Mouse (Mus musculus) layer of hippocampus, postnatal 25 days (tissue): ENCODE results near the gene Fam228b. TPM values are rescaled to one million over a fixed set of nuclear protein-coding genes. Genes with fewer than 3 reads are reported as not detected.
"Not testable (repeated sequence)": the region's sequence is repeated elsewhere in the genome, so short reads cannot be mapped to it uniquely, and the experiment has no call there.

ENCODE experiments used
- DNase-seq, 2 experiments: peaks; one replicate each; pipeline ENCODE4 v3.0.0; 2022; ENCODE audit warnings: mixed read lengths in 2 of 2, low spot score in 1 of 2; ENCODE audit errors: extremely low spot score in 1 of 2
- total RNA-seq, 2 experiments: library from RNA; stranded (reverse); gene quantifications; 2 replicates each; pipeline ENCODE4 v1.2.3; 2021

Gene Fam228b
- total RNA-seq, result 10 to 100 TPM; 21.4 to 31.4 TPM

DNA sequence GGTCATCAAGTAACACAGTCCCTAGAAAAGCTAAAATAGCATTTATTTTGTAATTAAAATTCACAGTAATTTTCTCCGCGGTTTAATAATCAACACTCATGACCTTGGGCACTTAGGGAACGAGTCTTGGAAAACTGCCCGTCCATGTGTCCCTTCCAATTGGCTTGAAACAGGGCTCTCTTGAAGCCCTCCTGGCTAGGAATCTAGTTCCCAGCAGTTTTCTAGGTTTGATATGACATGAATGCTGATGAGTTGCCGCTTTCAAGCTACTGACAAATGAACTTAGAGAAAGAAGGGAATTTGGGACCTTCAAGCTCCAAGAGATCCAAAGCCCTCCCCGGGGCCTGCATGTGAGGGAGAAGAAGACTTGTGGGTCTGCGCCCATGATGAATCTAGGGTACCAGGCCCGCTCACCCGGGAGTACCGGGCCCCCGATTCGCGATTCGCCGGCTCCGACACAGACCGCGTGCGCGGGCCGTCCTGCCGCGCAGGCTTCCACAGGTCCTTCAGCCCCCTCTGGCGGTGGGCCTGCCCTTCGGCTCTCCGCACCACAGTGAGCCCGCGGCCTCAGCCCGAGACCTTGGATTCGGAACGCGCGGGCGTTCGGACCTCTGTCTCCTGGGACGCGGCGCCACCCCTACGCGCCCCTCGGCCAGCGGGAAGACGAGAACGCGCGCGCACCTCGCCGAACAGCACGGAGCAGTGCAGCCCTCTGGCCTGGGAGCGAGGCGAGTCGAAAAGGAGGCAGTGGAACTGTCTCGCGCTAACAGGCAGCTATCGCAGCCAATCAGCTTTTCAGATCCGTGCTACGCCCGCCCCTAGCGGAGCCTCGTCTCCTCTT is at the start of gene Fam228b, which contains the start of gene Pfn4:
Gene Fam228b, minus strand, starts transcription at position 776 of the 841 bp plus-strand sequence.
Gene Pfn4, plus strand, starts transcription at position 531 of the 841 bp plus-strand sequence.
- DNase-seq, result peak; percentile 99

DNA sequence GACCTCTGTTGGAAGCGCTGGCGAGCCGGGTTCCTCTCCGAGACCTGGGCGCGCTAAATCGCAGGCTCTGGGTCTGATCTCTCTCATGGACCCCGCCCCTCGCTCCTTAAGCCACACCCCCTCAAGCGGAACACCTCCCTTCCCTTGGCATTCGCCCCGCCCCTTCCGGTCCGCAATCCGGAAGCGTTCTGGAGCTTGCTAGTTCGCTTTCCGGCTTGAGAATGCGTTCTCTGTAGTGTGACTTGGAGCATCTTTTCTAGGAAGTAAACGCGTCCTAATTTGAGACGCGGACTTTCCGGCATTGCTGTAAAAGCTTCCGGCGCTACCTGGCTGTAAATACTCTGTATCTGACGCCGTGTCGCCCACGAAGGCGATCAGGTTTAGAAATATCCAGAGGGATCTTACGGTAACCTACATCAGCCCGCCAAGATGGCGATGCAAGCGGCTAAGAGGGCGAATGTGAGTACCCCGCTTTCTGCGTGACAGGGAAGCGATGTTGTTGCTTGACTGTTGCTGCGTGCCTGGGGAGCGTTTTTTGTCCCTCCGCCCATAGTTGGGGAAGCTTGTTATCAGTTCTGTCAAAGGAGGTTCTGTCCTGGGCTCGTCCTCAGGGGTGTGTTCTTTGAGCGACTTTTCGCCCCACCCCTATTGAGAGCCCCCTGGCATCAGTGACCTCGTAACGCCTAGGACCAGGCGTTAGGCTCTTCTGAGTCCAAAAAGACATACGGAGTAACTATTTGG is 48.5 kb upstream of the Fam228b start, which contains the start of gene Sf3b6:
Gene Sf3b6, plus strand, starts transcription at position 184 of the 741 bp plus-strand sequence.
- peak; percentile 86 to 94 for DNase-seq

DNA sequence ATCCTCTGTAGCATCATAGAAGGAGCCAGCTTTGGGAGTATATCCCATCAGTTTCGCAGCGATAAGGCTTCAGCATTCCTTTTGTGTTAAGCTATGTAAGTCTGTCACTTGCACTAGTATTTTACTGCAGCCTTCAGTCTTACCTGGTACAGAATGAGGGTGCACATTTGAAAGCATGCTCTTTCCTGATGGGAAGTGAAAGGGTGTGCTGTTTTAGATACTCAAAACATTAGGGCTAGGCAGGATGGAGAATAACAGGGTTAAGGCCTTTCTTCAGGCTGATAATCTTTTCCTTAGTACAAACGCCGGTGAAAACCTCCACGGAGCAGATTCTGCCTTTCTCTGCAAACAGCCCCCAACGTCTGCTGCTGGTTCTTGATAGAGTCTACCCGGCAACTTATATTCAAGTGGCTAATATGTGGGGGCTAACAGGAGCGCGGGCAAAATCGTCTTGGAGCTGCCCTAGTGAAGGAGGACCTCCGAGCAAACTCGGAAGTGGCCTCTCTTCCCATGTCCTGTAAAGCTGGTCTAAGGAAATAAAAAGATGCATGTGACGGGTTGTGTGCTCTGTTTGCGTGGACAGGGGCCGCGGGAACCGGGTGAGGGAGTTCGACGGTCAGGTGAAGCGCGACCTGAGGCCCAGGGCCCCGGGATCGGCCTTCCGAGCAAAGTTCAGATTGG is 47.8 kb upstream of the Fam228b start:
- no peak for DNase-seq

- no peak for DNase-seq
Measured at GRCm38 (mm10) chr12:4813636-4814035, 44.6 kb upstream of the Fam228b start.

DNA sequence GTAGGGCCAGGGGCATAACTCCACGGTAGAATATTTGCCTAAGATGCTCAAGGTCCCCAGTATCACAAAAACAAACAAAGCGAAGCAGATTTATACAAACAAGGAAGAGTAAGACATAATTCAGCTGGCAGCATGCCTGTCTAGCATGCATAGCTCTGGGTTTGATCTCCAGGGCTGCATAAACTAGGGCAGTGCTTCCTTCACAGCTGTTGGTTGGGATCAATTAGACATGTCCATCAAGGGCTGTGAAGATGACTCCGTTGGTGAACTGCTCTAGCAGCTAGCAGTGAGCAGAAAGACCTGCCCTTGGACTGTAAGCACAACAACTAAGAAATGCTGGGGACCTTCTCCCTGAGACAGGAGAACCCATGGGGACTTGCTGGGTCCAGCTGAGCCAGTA is 42.6 kb upstream of the Fam228b start:
- no peak for DNase-seq

- no peak for DNase-seq
Measured at GRCm38 (mm10) chr12:4811036-4811435, 42.0 kb upstream of the Fam228b start.

GRCm38 (mm10) chr12:4797471-4797870 is 28.4 kb upstream of the Fam228b start:
- DNase-seq, result not testable (repeated sequence)

DNA sequence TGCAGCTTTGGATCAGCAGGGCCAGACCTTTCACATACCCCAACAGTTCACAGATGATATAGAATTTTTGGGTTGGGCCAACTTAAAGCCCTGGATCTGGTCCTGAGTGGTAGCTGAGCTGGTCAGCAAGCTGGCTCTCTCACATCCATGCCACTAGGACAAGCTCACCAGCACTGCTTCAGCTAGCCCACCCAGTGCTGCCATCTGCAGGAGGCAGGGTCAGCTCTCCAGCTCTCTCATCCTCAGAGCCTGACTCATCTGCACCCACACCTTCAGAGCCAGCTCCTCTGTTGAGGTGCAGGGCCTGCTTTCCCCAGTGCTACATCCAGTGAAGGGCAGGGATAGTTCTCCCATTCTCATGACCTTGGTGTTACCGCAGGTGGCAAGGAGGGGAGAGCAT is 24.7 kb upstream of the Fam228b start:
- DNase-seq, result peak in 1 of 2 experiments; percentile 36

GRCm38 (mm10) chr12:4788128-4788527 is 19.1 kb upstream of the Fam228b start:
- DNase-seq, result not testable (repeated sequence)

DNA sequence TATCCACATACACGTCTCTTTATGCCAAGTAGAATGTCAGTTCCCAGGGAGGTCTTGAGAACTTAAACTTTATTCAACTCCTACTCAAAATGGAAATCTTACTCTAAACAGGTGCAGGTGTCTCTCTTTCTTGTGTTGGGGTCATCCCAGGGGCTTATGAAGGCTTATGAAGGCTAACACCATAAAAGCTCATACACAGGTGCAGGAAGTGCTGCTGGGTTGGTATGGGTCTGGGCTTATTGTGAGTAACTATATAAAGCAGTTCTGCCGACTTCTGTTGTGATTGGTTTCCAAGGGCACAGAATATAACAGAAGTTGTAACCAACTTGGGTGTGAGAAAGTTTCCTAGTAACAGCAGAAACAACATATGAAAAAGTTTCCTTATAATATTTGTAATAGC is 15.4 kb upstream of the Fam228b start:
- no peak for DNase-seq

DNA sequence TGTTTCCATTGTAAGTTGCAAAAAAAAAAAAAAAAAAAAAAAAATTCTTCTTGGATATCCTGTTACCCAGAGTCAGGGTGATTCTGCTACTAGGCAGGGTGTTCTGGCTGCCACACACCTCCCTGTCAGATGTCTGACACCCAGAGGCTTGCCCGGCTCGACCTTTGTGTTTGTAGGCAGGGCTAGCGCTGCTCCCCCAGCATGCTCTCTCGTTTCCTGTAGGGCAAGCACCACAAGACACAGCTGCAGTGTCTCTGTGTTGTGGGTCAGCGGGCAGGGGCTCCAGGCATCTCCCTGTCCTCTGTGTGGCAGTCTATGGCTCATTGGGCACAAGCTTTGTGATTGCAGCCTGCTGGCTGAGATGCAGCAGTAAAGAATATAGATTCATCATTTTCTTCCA is 14.5 kb upstream of the Fam228b start:
- DNase-seq, result no peak

GRCm38 (mm10) chr12:4781725-4782404 is 12.8 kb upstream of the Fam228b start:
- not testable (repeated sequence) for DNase-seq

- no peak for DNase-seq
Measured at GRCm38 (mm10) chr12:4781270-4781669, 12.2 kb upstream of the Fam228b start.

GRCm38 (mm10) chr12:4780245-4780644 is 11.2 kb upstream of the Fam228b start:
- DNase-seq, result no peak

DNA sequence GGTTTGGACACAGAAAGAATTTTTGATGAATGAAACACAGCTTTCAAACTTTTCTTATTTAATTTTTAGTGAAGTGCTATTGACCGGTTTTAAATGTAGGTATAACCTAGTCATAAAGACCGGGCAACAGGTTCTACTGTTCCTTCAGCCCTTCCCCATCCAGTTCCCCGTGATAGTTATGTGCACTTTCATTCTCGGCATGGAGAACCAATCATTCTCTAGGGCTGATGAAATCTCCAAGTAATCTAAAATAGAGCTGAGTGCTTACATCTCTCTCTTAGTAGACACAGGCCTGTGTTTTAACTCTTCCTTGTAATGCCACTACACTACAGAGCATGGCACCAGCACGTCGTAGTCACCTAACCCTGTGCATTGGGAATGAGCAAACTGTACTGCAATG is 8.7 kb upstream of the Fam228b start:
- DNase-seq, result no peak

GRCm38 (mm10) chr12:4775588-4775949 is 6.5 kb upstream of the Fam228b start:
- no peak for DNase-seq

DNA sequence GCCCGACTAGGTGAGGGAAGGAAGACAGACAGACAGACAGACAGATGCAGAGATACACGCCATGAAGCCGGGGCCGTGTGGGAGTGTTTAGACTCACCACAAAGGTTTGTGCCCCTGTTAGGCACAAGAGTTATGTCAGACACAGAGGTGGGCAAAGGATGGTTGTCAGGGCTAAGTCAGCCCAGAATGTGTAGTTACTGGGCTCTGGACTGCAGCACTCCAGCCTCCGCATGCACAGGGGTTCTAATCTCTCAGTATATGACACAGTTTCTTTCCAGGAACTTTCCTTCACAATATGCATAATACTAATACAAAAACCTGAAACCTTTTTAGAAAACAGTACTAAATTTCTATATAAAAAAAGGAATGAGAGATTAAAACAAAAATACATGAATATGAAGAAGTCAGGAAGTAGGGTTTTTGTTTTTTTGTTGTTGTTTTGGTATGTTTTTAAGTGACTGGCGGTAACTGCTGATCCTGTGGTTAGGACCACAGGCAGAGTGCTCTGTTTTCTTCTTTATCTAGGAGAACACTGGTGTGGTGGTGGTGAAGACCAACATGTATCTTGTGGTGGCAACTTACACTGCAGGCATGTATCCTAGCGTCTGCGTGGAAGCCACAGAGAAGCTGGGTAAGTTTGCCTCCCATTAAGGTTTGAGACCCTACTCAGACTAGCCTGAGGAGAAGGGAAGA is 6.0 kb upstream of the Fam228b start:
- no peak for DNase-seq

GRCm38 (mm10) chr12:4769333-4769723 is 261 bp upstream of the Fam228b start:
- DNase-seq, result no peak

DNA sequence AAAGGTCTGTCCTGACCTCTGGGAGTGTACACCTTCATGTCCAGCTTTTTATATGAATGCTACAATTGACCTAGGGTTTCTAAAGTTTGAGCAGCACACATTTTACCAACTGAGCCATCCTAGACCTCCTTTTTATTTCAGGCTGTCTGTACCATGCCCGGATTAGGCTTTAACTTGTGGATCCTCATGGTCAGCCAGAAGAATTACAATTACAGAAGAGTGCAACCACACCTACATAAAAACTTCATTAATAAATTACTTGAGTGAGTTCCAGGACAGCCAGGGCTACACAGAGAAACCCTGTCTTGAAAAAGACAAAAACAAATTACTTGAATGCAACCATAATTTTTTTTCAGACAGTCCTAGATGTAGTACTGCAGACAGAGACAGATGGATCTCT is 12.0 kb downstream of the Fam228b start:
- no peak for DNase-seq

- not testable (repeated sequence) for DNase-seq
Measured at GRCm38 (mm10) chr12:4754451-4754850, 14.6 kb downstream of the Fam228b start.
